Mouse (Mus musculus) gastrocnemius, adult 18-20 months (tissue): ENCODE measurements around the gene Ttc39b. TPM values are rescaled to one million over a fixed set of nuclear protein-coding genes. Genes with fewer than 3 reads are reported as not detected.

Source experiments
- DNase-seq: peaks from one replicate; pipeline ENCODE4 v3.0.0; 2021; ENCODE audit warnings: low spot score
- total RNA-seq, 2 experiments: library from RNA; stranded (reverse); gene quantifications; 2 replicates each; pipeline ENCODE4 v1.2.3; 2021

Gene Ttc39b
- total RNA-seq, 2 experiments from 2014 or later = 5.0 to 6.0 TPM

DNA sequence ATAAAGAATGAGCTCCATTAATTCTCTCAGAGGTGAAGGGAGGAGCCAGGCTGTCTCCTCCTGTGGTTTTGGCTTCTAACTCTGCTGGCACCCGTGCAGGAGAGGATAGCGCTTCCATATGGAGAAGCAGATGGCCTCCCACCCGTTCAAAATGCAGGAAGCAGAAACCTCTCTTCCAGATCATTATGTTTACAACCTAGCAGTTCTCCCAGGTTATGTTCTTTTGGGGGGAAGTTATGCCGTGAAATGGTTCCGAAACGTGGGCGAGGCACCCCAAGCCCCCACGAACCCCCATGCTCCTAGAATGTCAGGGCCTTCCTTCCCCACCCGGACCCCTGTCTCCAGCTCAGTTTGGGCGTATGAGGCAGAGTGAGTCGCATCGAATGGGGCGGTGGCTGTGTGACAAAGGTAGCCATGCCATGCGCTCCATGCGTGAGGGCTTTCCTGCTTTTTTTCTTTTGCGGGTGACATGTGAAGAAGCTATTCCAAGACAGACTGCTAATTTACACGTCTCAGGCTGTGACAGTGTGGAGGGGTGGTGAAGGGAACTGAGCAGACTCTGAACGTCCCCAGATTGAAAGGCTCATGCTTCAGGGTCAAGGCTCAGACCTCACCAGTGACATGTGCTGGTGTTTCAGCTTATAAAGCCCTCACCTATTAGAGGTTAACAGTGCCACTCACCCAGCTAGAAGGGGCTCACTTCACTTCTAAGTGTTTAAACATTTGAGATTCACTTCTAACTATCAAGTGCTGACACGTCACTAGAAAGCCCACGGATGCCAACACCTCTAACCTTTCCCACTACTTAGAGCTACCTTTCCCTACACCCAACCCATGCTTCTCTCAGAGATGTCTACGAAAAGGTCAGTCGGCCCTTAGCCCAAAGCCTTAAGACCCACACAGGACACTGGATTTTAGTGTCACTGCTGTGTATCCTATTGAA is 90.6 kb downstream of the Ttc39b start:
- DNase-seq = no peak

DNA sequence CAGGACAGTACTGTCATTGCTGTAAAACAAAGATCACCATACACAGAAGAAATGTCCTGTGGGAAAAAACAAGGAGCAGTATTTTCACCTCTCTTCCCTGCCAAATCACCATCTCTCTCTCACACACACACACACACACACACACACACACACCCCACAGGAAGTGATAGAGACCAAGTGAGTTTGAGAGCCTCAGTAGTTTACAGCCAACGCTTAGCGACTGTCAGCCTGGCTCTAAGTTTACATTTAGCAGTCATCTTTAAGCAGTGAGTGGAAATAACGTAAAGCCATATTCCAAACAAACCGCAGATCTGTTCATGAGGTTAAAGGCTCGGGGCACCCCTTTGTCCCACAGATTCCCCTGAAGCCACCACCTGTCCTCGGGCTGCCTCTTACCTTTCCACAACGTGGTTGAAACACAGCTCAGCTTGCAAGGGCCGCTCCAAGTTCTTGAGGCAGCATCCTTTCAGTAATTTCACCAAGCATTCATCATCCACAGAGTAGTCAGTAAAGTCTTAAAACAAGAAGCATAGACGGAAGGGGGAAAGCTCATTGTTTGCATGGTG is 91.7 kb downstream of the Ttc39b start:
- DNase-seq = no peak

DNA sequence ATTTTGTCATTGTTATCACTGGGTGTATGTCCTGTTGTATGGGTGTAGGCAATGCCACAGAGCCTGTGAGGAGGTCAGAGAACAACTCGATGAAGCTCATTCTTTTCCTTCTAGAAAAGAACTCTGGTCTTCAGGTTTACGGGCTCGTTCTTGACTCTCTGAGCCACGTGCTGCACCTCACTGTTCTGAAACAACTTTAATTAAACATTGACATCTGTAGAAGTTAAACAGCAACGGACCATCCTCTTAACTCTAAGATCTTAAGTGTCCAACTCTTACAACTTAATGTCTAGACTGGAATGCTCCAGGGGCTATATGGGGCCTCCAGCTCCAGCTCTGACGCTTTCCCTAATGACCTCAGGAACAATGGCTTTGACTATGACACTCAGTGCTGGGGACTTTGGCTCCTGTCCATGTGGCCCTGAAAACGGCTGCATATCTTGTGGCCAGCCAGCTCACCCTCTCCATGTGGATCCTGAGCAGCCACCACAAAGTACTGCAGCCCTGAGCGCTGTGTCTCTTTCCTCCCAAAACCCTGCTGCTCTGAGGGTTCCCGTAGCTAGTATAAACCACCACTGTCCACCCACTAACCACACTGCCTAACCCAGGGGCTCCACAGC is 95.3 kb downstream of the Ttc39b start:
- no peak for DNase-seq

DNA sequence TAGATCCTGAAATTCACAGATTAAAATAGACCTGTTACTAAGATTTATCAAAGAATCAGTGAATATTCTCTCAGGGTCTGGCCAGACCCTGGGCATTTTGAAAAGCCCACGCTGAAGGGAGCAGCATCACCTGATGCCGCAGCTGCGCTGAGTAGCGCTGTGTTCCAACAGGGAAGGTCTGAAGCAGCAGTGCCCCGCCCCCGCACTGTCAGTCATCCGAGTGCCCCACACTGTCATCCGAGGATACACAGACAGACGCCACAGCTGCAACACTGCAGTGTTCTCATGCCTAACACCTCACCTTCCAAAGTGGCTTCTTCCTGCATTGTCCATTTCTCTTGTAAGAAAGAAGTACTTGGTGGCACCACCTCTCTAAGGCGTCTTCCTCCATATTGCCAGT is 96.0 kb downstream of the Ttc39b start:
- no peak for DNase-seq

GRCm38 (mm10) chr4:83225633-83226360 is 98.3 kb downstream of the Ttc39b start:
- DNase-seq = no peak

DNA sequence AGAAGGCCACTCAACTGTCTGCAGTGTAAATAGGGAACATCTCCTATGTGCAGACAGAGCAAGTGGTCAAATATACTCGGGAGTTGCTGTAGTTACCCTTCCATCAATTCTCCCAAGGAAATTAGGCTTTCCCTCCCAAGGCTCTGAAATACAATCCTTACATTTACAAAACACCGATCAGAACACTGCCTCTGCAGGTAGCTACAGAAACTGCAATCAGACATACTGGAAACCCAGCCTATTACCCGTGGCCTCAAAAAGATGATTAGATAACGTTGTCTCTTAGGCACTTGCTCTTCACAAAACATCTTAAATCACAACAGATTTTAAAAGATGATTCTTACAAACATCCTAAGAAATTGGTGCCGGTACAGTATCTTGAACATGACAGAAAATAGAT is 99.8 kb downstream of the Ttc39b start:
- DNase-seq = no peak

GRCm38 (mm10) chr4:83223197-83223596 is 100.9 kb downstream of the Ttc39b start:
- DNase-seq = no peak

DNA sequence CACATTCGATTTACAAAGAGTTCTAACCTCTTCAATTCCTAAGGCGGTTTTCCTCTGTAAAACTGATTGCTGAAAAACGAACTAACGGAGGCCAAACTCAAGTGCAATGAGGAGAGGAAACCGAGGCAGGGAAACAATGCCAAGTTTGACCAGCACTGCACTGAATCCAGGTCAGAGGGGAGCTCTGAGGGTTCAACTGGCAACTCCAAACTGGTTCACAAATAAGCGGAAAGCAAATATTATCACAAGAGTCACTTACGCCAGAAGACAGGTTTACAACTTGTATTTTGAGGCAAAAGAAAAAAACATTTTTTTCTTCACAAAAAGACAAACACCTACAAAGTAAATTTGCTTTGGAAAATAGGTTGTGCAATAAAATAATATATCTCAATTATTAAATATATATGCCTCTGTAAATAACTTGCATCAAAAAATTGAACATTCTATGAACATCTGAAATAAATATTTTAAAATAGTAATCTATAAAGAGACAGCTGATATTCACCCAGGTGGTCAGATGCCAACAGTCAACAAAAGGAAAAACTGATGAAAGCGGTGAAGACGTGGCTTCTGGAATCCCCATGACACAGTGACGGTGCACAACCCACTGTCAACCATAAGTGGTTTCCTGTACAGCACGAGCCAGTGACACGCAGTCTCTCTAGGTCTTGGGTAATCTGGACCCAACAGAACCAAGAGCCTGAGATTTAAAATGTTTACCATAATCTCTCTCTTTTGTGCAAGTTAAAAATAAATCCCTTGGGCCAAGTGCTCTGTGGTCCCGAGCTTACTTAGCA is 103.1 kb downstream of the Ttc39b start:
- no peak for DNase-seq

GRCm38 (mm10) chr4:83219253-83219652 is 104.8 kb downstream of the Ttc39b start:
- no peak for DNase-seq

- no peak for DNase-seq
These were observed 106.9 kb downstream of the Ttc39b start for GRCm38 (mm10) chr4:83217128-83217527.

DNA sequence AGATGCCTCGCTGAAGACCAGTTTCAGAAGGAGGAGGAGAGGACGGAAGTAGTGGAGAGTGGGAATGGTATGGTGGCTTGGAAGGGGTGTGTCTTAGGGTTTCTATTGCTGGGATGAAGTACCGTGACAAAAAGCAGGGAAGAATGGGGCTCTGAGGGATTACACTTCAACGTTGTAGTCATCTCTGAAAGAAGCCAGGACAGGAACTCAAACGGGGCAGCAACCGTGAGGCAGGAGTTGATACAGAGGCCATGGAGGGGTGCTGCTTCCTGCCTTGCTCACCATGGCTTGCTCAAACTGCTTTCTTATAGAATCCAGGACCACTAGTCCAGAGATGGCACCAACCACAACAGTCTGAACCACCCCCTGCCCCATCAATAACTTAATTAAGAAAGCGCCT is 107.7 kb downstream of the Ttc39b start:
- DNase-seq = no peak

DNA sequence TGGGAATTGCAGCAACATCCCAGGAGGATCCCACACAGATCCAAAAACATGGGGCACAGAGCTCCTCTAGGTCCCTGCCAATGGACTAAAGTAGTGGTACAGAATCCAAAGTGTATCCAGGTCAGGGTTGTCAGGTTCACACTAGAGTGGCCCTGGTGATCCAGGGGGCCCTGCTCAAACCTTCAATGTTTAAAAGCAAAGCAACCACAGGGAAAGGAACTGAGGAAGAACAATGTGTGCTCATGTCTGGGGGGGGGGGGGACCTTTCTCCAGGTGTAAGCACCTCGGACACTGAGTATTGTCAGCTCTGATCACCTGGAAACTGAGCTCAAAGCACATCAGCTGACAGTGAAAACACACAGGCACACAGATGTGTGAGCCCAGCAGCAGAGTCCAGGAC is 108.3 kb downstream of the Ttc39b start:
- no peak for DNase-seq

GRCm38 (mm10) chr4:83214822-83215558 is 109.1 kb downstream of the Ttc39b start:
- no peak for DNase-seq

GRCm38 (mm10) chr4:83213752-83214151 is 110.3 kb downstream of the Ttc39b start:
- no peak for DNase-seq

DNA sequence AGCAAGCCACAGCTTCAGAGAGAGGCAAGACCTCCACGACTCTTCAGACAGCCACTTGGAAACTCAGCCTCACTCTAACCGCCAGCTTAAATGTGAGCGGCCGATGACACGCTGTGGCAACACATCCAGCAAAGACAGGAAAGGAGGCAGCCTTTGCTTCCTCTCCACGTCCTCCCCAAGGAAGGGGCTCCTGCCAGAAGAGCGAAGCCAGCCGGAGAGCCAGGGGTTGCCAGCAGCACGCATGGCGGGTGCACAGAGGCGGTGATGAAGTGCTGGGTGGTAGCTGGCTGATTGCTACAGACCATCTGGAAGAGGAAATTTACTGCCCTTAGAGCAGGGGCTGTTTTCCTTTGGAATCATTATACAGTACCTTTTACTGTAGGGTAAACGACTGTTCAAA is 112.3 kb downstream of the Ttc39b start:
- no peak for DNase-seq

GRCm38 (mm10) chr4:83210437-83210836 is 113.6 kb downstream of the Ttc39b start:
- DNase-seq = no peak

DNA sequence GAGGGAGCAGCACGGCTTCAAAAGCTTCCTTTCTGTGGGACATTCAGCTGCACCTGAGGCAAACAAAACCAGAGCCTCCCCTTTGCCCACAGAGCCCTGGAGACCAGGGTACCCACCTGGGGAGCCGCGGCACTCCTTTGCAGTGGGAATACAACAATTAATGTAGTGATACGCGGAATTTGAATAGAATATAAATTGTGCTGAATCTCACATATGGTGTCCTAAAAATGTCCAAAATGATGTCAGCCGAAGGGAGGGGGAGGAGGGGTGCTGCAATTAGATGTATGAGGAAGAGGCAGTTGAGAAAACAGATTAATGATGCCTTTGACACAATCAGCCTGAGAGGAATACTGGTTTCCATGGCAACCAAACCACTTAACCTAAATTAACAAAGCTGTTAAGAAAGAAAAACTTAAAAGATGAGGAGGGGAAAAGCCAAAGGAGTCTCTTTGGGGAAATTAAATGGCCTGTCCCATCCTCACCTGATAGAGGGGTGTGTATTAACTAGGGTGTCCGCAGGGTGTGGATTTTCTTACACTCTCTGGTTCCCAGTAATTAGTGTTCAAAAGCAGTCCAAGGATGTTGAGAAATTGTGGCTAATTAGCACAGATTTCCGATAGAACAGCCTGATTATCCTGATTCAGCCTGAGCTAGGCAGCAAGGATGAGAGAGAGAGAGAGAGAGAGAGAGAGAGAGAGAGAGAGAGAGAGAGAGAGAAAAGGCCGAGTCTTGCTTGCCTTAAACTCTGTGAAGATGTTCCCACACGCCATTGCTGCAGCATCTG is 117.1 kb downstream of the Ttc39b start:
- no peak for DNase-seq

DNA sequence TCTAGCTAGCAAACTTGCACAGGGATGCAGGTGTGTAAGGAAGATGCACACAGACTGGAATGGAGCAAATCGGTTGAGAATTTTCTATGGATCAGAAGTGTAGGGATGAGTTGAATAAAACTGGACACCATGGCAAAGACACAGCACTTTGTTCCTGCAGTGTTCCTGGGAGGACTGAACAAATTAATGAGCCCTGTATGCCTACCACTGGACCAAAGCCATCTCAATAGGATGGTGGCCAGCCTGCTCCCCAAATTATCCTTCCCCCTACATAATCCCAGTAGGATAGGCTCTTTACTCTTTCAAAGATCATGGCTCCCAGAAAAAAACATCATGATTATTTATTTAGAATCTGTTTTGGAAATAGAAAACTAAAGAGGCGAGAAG is 117.6 kb downstream of the Ttc39b start:
- no peak for DNase-seq

- DNase-seq = no peak
These were observed 124.7 kb downstream of the Ttc39b start for GRCm38 (mm10) chr4:83199391-83199790.

- DNase-seq = no peak
These were observed 125.9 kb downstream of the Ttc39b start for GRCm38 (mm10) chr4:83198123-83198522.
